Mouse (Mus musculus) large intestine, adult 2 months (tissue): Measurements from ENCODE around the gene Cobll1. TPM values are rescaled to one million over a fixed set of nuclear protein-coding genes. Genes with fewer than 3 reads are reported as not detected.

Source experiments
- DNase-seq: peaks from one replicate; pipeline ENCODE4 v3.0.0-alpha.2; 2012; ENCODE audit warnings: low read depth, low spot score
- WGBS: fragments of 180-500 bp; shearing (Covaris S2); methylation state at CpG from one replicate; pipeline ENCODE4 v1.1.7; 2018; 5-methylcytosine and 5-hydroxymethylcytosine counted together
- polyA plus RNA-seq: library from polyadenylated mRNA; depleted of rRNA; stranded (reverse); fragments of >200 nt; gene quantifications from 2 replicates; pipeline ENCODE4 v1.2.3, GENCODE M21; 2012

The Cobll1 gene
- polyA plus RNA-seq, 1 experiment: 5.7 TPM

DNA sequence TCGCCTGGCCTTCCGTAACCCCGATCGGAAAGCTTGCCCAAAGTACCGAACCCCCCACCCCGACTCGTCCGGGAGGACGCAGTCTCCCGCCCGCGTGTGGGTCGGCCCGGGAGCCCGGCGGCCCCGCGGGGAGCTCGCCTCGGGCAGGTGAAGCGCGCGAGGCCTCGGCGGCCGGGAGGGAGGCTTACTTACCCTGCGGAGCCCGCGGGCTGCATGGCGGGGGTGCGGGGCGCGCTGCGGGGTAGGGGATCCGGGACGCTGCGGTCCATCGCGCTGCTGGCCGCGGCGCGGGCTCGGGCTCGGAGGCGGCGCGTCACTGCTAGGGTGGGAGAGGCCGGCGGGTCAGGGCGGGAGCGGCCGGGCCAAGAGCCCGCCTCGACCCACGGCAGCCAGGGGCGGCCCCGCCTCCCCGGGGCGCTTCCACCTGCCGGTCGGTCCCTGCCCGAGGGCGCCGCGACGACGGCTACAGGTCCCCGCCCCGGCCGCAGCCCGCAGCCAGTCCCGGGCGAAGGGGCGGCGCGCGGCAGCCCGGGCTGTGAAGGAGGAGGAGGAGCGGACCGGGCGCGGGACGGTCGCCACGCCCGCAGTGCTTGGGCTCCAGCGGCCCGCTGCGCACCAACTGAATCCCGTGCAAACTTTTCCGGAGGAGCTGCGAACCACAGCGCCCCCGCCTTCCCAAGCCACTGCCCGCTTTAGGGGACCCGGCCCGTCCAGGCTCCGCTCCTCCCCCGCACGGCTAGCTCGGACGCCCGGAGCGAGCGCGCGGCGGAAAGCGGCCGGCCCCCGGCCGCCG, 836 bp downstream of the Cobll1 start:
- DNase-seq: no peak
- WGBS: under 1% methylated on average over 111 of the region's 114 CpGs

GRCm38 (mm10) chr2:65237610-65238170, 1.5 kb downstream of the Cobll1 start:
- no peak for DNase-seq
- under 1% methylated on average over 22 of the region's 22 CpGs for WGBS

DNA sequence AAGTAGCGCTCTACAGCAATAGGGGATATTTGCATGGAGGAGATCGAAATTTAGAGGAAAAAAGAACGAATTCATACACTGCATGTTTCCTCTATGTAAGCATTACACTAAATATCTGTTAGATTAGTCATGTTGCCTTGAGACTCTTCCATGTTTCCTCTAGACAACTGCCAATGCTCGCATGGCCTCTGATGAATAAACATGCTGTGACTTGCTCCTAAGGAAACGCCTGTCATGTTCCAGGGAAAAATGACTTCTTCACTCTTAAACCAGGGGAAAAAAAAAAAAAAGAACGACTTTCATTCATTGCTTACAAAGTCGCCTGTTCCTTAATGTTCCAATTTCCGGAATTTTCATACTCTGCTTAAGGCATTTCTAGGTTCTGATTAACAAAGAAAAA, 2.1 kb downstream of the Cobll1 start:
- DNase-seq: no peak
- WGBS: 24% methylated on average over 8 of the region's 8 CpGs

- 73% methylated on average over 8 of the region's 8 CpGs for WGBS
- no peak for DNase-seq
These were observed 2.6 kb downstream of the Cobll1 start for GRCm38 (mm10) chr2:65236644-65237043.

GRCm38 (mm10) chr2:65232756-65233535, 6.3 kb downstream of the Cobll1 start:
- no peak for DNase-seq
- 82% methylated on average over 15 of the region's 15 CpGs for WGBS

GRCm38 (mm10) chr2:65228426-65228825, 10.8 kb downstream of the Cobll1 start:
- DNase-seq: no peak
- WGBS: 81% methylated on average over 7 of the region's 7 CpGs

DNA sequence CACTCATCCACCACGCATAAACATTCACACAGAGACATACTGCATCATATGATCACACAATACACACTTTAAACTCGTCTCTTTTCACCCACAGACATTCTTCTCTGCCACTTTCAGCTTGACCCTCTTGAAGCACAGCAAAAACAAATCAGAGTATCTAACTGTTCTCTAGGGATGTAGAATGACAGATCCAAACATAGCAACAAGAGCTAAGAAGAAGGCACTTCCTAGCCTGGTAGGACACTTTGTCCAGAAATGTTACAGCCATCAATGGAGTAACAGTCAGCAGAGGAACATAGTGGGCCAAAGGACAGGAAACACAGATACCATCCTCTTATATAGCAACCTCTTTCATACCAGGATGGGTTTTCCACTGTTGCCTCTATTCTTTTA, 11.3 kb downstream of the Cobll1 start:
- no peak for DNase-seq
- 84% methylated on average over 2 of the region's 2 CpGs for WGBS

- no peak for DNase-seq
- WGBS: 85% methylated on average over 6 of the region's 6 CpGs
These were observed 11.9 kb downstream of the Cobll1 start for GRCm38 (mm10) chr2:65227154-65227897.

GRCm38 (mm10) chr2:65226494-65226893, 12.7 kb downstream of the Cobll1 start:
- WGBS: 83% methylated on average over 4 of the region's 4 CpGs
- no peak for DNase-seq

DNA sequence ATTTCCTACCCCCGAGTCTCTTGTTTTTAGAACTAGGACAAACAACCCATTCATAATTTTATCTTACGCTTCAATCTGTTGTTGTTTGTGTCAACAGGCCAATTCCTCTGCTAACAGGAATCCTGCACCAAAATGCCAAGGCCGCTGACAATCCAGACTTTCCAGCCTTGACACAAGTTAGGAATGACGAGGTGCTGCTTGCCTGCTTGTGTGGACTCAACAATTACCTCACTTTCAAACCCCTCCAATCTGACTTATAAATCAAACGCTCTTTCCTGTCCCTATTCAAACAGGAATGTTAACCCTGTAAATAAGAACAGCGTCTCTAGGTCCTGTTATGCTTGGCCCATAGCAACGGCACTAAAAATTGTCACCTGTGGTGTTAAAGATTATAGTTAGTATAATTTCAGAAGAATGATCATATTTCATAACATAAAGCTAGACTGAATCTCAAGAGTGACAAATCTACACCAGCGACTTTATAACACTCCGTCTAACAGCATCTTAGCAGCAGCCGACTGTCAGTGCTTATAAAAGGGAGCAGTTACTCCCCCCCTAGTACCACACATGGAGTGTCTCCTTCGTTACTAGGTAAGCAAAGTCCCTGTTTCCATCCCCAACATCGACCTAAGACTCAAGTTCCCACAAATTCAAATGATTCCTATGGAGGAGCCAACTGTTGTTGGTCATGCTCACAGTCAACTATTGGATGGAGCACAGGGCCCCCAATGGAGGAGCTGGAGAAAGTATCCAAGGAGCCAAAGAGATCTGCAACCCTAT, 15.1 kb downstream of the Cobll1 start:
- no peak for DNase-seq
- WGBS: 59% methylated on average over 12 of the region's 12 CpGs

- 68% methylated on average over 8 of the region's 8 CpGs for WGBS
- DNase-seq: no peak
These were observed 16.2 kb downstream of the Cobll1 start for GRCm38 (mm10) chr2:65223012-65223411.

- WGBS: 76% methylated on average over 2 of the region's 2 CpGs
These were observed 17.6 kb downstream of the Cobll1 start for GRCm38 (mm10) chr2:65221646-65222045.

DNA sequence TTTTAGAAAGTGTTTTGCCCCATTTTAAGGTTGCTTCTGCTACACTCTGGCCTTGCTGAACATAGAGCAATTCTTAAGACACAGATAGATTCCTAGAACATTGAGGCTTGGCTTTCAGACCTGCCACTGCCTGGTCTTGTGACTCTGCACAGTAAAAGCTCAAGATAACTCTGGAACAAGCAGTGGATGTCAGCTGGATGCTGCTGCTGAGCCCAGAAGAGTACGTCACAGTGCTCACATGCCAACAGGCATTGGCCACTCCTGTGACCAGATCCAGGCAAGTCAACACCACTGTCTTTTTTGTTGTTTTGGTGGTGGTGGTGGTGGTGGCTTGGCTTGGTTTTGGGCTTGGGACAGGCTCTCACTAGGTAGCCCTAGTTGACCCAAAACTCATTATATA, 18.6 kb downstream of the Cobll1 start:
- DNase-seq: no peak
- 83% methylated on average over 1 of the region's 1 CpGs for WGBS

More at GRCm38 (mm10) chr2:65221646-65222045, 17.6 kb downstream of the Cobll1 start:
- DNase-seq: no peak

DNA sequence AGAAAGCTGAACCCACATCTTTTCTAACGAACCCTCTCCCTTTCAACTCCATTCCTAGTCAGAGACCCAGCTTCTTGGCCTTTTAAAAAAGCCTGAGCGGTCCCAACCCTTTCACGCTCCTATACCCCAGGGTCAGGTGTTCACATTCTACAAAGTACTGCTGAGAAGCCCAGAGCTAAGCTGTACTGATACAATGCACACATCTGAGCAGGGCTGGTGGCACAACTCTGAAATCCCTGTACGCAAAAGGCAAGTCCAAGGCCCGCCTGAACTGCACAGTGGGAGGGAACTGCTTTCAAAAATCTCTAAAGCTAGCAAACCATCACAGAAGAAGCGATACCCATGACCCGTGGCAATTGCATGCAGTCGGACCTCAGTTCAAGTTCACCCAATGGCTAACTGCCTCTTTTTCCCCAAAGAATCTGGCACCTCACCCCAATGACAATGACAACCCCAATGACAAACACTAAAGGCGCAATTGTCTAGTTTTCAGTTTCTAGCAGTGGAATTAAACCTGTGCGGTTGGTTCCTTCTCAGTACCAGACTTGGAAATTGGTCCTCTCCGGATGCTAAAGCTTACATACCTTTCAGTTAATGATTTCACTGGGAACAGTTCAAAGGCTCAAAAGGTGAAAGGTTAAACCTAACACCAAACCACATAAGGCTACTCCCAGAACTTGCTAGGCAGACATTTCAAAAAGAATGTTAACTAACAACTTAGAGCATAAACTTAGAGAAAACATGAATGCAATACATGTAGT, 19.6 kb downstream of the Cobll1 start:
- no peak for DNase-seq
- WGBS: 77% methylated on average over 11 of the region's 11 CpGs

DNA sequence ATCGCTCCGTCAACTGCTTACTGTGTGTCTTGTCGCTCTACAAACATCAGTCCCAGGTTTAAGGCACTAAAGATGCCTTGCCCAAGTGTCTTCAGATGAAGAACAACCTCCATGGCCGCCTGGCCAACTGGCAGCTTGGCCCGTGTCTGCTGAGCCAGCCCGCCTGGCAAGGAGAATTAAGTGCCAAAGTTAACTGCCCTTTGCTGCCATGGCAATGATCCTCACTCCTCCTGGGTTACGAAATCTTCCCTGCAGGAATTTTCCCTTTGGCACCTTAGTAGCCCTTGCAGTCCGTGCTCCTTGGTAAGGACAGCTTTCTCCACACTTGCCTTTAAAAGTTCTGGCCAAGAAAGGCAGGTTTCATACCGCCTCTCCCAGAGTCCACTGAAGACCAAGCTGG, 20.9 kb downstream of the Cobll1 start:
- 74% methylated on average over 9 of the region's 9 CpGs for WGBS
- no peak for DNase-seq

GRCm38 (mm10) chr2:65217677-65218076, 21.5 kb downstream of the Cobll1 start:
- DNase-seq: no peak
- 87% methylated on average over 6 of the region's 6 CpGs for WGBS

GRCm38 (mm10) chr2:65216163-65216562, 23.0 kb downstream of the Cobll1 start:
- DNase-seq: no peak

GRCm38 (mm10) chr2:65214556-65214955, 24.6 kb downstream of the Cobll1 start:
- WGBS: 47% methylated on average over 1 of the region's 1 CpGs
- DNase-seq: no peak

DNA sequence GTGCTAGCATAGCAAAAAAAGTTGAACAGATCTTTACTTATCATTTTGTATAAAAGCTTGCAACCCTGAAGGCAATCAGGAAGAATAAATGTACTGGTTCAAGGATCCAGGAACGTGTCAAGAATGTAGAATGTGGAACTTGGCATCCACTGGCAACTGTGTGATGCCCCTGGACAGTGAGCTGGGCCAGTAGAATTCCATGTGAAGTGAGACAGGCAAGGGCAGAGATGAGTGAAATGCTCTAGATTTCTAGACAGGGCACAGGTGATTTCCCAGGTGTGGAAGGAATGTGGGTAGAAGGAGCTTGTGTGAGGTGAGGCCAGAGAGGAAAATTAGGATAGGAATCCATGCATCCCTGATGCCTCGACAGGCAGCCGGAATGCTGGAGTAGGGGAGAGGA, 25.5 kb downstream of the Cobll1 start:
- 95% methylated on average over 3 of the region's 3 CpGs for WGBS

More for the DNA sequence above, 25.5 kb downstream of the Cobll1 start:
- no peak for DNase-seq
